Mouse (Mus musculus): ENCODE measurements around the gene Pus10.

The Pus10 gene

GRCm38 (mm10) chr11:23665311-23665786 is at the start of gene Pus10:
Pus10 (plus strand) TSS chr11:23665674.
- DNase-seq (ENCODE audit: low read depth): no peak

DNA sequence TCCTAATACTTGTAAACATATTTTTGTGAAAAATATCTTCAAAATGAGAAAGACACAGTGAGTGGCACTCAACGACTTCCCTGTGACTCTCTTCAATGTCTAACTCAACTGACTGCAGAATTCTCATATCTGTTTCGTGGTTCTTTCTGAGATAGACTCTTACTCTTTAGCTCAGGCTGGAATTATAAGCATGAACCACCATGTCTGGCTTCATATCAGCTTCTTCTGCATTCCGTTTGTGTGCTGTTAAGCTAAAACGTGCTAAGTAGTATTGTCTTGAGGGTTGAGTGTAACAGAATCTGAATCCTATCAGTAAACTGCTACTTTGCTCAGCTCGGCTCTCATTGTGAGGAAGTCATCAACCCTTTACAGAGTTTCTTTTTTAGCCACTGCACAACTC is 46.5 kb upstream of the Pus10 start:
- DNase-seq (ENCODE audit: low read depth): no peak

- no peak for DNase-seq (ENCODE audit: low read depth)
These were observed 34.8 kb upstream of the Pus10 start for GRCm38 (mm10) chr11:23630664-23631063.

GRCm38 (mm10) chr11:23632945-23633878 is 32.3 kb upstream of the Pus10 start, which contains the start of gene 0610010F05Rik:
0610010F05Rik (minus strand) TSS chr11:23633639.
- peak; percentile 81 for DNase-seq (ENCODE audit: low read depth)

DNA sequence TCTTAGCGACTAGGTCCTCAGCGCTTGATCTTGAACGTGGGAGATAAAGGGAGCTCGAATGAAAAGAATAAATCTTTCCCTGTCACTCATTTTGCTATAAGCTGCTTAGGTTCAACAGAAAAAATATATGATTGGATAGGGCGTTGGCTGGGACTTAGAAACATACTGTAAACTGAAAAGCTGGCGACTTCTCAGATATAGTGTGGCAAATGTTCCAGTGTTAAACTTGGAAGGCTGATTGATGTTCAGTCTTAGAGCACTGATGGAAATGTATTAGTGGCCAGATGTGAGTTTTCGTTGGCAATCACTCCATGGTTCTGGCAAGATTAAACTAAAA is 31.6 kb upstream of the Pus10 start:
- no peak for DNase-seq (ENCODE audit: low read depth)

DNA sequence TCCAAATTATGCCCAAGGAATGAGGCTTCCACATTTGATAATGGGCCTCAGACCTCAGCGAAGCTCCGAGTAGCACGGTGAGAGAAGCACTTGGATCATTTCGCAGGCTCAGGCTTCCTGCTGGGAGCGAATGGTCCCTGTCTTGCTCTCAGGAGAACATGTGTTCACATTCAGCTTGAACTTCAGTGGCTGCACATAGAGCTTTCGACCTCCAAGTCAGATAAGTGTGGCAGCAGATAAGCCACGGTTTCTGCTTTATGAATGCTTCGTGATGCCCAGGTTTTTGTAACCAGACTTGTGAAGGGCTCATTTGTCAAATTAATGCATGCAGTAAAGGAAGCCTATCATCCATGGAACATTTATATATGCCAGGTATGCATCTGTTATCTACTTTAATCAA is 30.9 kb upstream of the Pus10 start:
- no peak for DNase-seq (ENCODE audit: low read depth)

DNA sequence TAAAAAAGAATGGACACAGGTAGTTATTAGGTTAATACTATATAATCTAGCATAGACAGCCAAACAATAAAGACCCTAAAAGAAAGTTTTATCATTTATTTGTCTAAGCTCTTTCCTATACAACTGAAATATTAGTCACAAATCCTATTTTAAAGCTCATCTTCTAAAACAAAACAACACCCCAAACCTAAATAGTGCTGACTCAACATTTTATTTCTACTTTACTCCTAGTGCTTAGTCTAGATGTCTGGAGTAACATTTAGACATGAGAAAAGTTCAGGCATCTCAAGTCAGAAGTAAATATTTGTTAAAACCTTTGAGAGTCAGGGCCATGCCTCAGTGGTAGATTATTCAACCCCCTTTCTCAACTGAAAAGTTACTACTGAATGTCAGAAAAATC is 18.0 kb upstream of the Pus10 start:
- no peak for DNase-seq (ENCODE audit: low read depth)

GRCm38 (mm10) chr11:23647835-23648234 is 17.6 kb upstream of the Pus10 start:
- no peak for DNase-seq (ENCODE audit: low read depth)

DNA sequence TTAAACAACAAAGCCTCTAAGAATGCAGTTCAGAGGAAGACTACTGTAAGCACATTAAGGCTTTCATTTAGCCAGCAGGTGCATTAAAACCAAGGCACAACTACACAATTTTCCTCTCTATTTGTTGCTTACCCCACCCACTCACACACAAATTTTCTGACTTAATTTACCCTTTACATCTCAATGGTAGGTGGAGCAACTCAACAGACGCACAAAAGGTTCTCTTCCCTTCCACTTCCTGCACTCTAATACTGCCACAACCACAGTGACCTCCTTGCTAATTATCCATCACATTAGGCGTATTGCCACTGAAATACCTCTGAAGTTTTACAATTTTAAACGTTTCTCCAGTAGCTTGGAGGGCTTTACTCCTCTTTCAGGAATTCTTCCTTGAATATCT is 11.8 kb upstream of the Pus10 start:
- DNase-seq (ENCODE audit: low read depth): no peak

GRCm38 (mm10) chr11:23657791-23658190 is 7.7 kb upstream of the Pus10 start:
- no peak for DNase-seq (ENCODE audit: low read depth)

DNA sequence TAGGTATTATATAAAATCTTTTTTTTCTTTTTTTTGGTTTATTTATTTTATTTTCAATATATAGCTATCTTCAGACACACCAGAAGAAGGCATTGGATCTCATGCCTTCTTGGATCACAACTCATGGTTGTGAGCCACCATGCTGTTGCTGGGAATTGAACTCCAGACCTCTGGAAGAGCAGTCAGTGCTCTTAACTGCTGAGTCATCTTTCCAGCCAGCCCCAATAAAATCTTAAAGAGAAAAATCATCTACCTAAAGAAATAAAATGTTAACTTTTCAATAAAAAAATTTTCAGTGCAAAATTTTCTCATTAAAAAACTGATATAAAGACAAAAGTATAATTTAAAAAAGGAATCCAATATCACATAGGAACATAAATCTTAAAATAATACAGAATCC is 1.2 kb upstream of the Pus10 start:
- no peak for DNase-seq (ENCODE audit: low read depth)

- peak; percentile 92 for DNase-seq (ENCODE audit: low read depth)
These were observed 476 bp downstream of the Pus10 start, which contains the start of gene Pex13 for GRCm38 (mm10) chr11:23665798-23666501. Pex13 (minus strand) TSS chr11:23665959.

DNA sequence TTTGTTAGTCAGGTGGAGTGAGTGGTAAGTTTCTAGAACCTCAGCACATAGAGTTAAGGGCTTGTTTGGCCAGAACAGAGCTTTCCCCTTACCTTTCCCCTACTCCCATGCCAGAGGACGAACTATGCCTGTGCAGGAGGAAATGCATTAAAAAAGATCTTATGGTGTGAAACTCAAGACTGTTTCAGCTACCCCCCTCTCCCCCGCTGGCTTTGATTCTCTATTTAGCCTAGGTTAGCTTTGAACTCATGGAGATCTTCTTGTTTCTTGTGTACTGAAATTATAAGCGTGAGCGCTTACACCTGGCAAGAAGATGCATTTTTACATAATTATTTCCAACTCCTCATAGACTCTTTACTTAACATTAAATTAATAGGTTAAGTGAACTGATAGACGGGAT is 1.1 kb downstream of the Pus10 start:
- DNase-seq (ENCODE audit: low read depth): no peak

- peak; percentile 20 for DNase-seq (ENCODE audit: low read depth)
These were observed 1.7 kb downstream of the Pus10 start for GRCm38 (mm10) chr11:23667128-23667527.

- DNase-seq (ENCODE audit: low read depth): no peak
These were observed 6.8 kb downstream of the Pus10 start for GRCm38 (mm10) chr11:23672256-23672749.

- no peak for DNase-seq (ENCODE audit: low read depth)
These were observed 10.6 kb downstream of the Pus10 start for GRCm38 (mm10) chr11:23676100-23676499.

DNA sequence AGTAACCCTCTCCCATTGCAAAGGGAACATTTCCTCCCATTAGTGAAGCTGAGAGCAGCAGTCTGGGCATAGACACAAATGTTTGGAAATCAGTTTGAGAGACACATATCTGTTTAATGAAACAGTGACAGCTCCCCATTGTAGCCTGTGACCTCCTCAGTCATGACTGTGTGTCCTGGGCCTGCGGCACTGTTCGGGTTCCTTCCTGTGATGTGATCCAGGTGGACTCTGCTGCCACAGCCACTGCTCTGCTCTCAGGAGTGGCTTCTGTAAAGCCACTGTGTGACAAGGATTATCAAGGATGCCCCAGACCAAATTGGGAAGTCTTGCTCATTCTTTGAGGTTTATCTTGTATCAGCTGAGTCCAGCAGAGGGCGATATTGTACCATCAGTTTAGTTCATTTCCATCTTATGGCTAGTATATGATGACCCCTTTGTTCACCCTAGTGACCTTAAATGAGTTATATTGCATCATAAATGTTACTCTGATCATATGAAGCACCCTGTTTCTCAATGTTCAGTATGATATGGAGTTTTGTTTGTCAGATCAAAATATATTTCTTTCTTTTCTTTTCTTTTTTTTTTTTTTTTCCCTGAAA is 13.7 kb downstream of the Pus10 start:
- DNase-seq (ENCODE audit: low read depth): peak; percentile 77

DNA sequence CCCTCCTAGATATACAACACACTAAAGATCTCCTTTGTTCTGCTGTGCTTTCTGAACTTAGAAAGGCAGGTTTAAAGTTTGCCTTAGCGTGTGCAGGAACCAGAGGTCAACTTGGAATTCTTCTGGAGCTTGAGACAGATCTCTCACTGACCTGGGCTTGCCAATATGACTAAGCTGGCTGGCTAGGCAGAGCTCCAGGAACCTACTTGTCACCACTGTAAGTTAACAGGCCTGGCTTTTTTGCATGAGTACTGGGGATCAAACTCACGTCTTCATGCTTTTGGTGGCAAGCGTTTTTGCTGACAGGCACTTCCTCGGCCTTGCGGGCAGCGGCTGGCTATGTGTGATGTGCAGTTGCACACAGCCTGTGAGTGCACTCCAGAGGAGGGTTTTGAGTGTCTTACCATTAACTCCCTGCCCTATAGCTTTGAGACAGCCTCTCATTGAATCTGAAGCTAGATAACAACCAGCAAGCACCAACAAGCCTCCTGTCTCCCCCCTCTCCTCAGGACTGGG is 15.0 kb downstream of the Pus10 start:
- no peak for DNase-seq (ENCODE audit: low read depth)

DNA sequence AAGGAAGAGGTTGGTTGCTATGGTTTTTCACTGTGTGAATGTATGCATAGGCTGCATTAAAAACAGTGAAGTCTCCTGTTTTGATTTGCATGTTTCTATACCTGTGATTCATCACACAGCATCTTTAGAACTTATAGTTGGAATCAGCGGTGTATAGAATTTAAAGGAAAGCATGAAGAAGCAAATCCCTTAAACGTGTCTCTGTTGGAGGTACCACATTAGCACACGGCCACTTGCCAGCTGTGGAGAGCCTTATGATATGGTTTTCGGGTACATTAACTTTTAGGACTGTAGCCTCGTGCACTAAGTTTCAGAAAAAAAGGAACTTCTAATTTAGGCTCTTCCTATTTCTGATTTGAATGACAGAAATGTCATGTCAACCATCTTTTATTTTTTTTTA is 17.1 kb downstream of the Pus10 start:
- no peak for DNase-seq (ENCODE audit: low read depth)

DNA sequence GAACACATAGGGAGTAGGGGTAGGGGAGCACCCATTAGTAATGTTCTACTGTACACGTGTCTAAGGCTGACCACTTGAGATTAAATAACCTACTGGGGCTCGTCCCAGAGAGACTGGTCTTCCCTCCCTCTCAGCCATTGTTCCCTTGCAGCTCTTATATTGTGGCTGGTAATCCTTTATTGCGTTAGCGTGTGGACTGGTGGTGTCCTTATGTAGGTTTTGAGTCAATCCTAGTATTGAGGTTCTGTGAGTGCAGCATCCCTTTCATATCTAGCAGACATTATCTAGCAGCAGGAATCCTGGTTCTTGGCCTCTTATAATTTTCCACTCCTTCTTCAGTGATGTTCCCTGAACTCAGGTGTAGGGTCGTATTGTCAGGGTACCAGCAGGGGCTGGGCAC is 21.2 kb downstream of the Pus10 start:
- no peak for DNase-seq (ENCODE audit: low read depth)

DNA sequence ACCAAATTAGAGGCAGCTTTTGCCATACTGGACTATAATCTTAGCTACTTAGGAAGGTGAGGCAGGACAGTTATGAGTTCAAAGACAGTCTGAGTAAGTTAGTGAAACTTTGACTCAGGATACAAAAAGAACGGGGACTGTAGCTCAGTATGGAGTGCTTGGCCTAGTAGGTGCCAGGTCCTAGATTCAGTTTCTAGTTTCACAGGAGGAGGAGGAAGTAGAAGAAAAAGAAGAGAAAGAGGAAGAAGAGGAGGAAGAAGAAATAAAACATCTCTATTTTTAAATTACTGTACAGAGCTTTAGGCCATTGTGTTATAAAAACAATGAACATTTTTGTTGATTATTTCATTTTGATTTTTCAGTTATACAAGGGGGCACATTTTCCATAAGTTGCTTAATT is 22.6 kb downstream of the Pus10 start:
- no peak for DNase-seq (ENCODE audit: low read depth)

- no peak for DNase-seq (ENCODE audit: low read depth)
These were observed 27.8 kb downstream of the Pus10 start for GRCm38 (mm10) chr11:23693286-23693685.

All from c-Kit-positive CD71-negative TER-119-negative erythroid progenitor cells, embryonic 14.5 days (primary cell).